Mouse (Mus musculus) central nervous system, embryonic 11.5 days (tissue): Measurements from ENCODE around the gene Nmd3. TPM values are rescaled to one million over a fixed set of nuclear protein-coding genes. Genes with fewer than 3 reads are reported as not detected.

ENCODE experiments used
- polyA plus RNA-seq: library from polyadenylated mRNA; depleted of rRNA; stranded (reverse); fragments of >200 nt; gene quantifications from 2 replicates; pipeline ENCODE4 v1.2.3, GENCODE M21; 2012; rRNA removed

Nmd3 gene
- polyA plus RNA-seq, result 52.6 and 67.7 TPM in 2 replicates

GRCm38 (mm10) chr3:69721814-69722186 is at the start of gene Nmd3:
Nmd3 (plus strand) TSS chr3:69721985.

Other genes with a start within 250 kb of the Nmd3 start
- gene B3galnt1, start 123.0 kb upstream of the Nmd3 start, polyA plus RNA-seq, result 17.1 and 18.4 TPM in 2 replicates
- 0.30 and 1.4 TPM in 2 replicates for gene Sptssb, start 138.0 kb downstream of the Nmd3 start, polyA plus RNA-seq